8 mouse cellular contexts compared by ENCODE assay signal in genomic region chr4:154299541-154300271, GRCm38 (mm10). TPM values are rescaled to one million over a fixed set of nuclear protein-coding genes. Genes with fewer than 3 reads are reported as not detected.
DNase-seq lines count a peak whose midpoint lies in the region; ATAC-seq and TF ChIP-seq lines count a peak whose summit lies in the region.

No protein-coding gene starts in this region.

- no peak for TF ChIP-seq CTCF in E14TG2a.4 (conservative IDR thresholded peaks at IDR 0.05; ENCODE audit: low read length)

- H3K9ac ChIP-seq in heart, embryonic 15.5 days = peak overlapping the region; percentile 58

- H3K4me2 ChIP-seq in heart, embryonic 15.5 days = peak overlapping the region; percentile 96

- no peaks in the 10 kb centered on the region for H3K9me3 ChIP-seq in E14TG2a.4 (ENCODE audit: low read length)
- no peaks in the 10 kb centered on the region for H3K9me3 ChIP-seq in heart, embryonic 15.5 days (replicated peaks)

- H3K27me3 ChIP-seq in E14TG2a.4 (ENCODE audit: insufficient read depth, low read length) = peaks cover 34% of the 10 kb centered on the region
- H3K27me3 ChIP-seq in heart, embryonic 15.5 days = peaks cover 33% of the 10 kb centered on the region

- 1% methylated on average over 60 of the region's 66 CpGs for WGBS in heart, embryonic 15.5 days

- peaks cover 39% of the 10 kb centered on the region for H3K4me1 ChIP-seq in E14TG2a.4 (replicated peaks; ENCODE audit: low read depth, low read length)
- H3K4me1 ChIP-seq in heart, embryonic 15.5 days (replicated peaks) = peaks cover 20% of the 10 kb centered on the region

- H3K36me3 ChIP-seq in E14TG2a.4 (ENCODE audit: insufficient read depth, low read length) = no peaks in the 10 kb centered on the region
- H3K36me3 ChIP-seq in heart, embryonic 15.5 days = no peaks in the 10 kb centered on the region

- peak; percentile 12 for DNase-seq in Muller cell, postnatal 12 days (ENCODE audit: inconsistent ontology term)
- peak; percentile 89 to 91 for DNase-seq in kidney, postnatal 36 days
- no peak for DNase-seq in adrenal gland, adult 2 months
- DNase-seq in cerebellum, postnatal 4 days (ENCODE audit: low spot score in 2 of 2) = no peak
- no peak for DNase-seq in adrenal gland, adult (ENCODE audit: inconsistent age in 2 of 2, low spot score in 1 of 2)

- H3K27ac ChIP-seq in heart, embryonic 15.5 days = no peak overlapping the region

- 0 out of 2 replicates have a peak, but pooled peaks have one; percentile 39 for ATAC-seq in heart, embryonic 15.5 days (replicated peaks; ENCODE audit: insufficient number of reproducible peaks, insufficient read depth, low FRiP score, low read depth)
- peak; percentile 23; the same call in 1 of the 2 replicates for ATAC-seq in megakaryocyte progenitor cell, adult 5-6 weeks (replicated peaks; ENCODE audit: poor library complexity)

- peak overlapping the region; percentile 83 for H3K4me3 ChIP-seq in E14TG2a.4 (replicated peaks; ENCODE audit: low read length)
- H3K4me3 ChIP-seq in heart, embryonic 15.5 days = peak overlapping the region; percentile 56

RNA-seq across cellular contexts. Expression of gene Arhgef16, which starts 1.8 kb away (rescaled TPM):
- polyA plus RNA-seq in heart, embryonic 15.5 days (2015; fragmentation: Nextera tagmentation; extraction: Ambion mirVana) = 1.8 and 5.7 TPM in 2 replicates
- total RNA-seq in megakaryocyte progenitor cell, adult 5-6 weeks (2015) = not detected in 2 replicates
- not detected in 2 replicates for total RNA-seq in megakaryocyte progenitor cell, adult 5-6 weeks (2017)
- total RNA-seq in adrenal gland, adult 2 months (2021) = under 1 TPM; 0.46 to 0.59 TPM
- polyA plus RNA-seq in adrenal gland, adult 2 months (2012; rRNA removed) = 0.27 and 0.49 TPM in 2 replicates

RNA-seq across cellular contexts. Expression of gene B230104I21Rik, which starts 36.2 kb away (rescaled TPM):
- not detected in 2 replicates for polyA plus RNA-seq in heart, embryonic 15.5 days (2015; fragmentation: Nextera tagmentation; extraction: Ambion mirVana)
- total RNA-seq in megakaryocyte progenitor cell, adult 5-6 weeks (2015) = not detected in 2 replicates
- not detected in 2 replicates for total RNA-seq in megakaryocyte progenitor cell, adult 5-6 weeks (2017)
- total RNA-seq in adrenal gland, adult 2 months (2021) = not detected
- polyA plus RNA-seq in adrenal gland, adult 2 months (2012; rRNA removed) = not detected in 2 replicates

Comparison
In these comparisons a context has a peak if more than half of its experiments do, and no peak if none do; other contexts are left out.
1. DNase-seq: peak in Muller cell, postnatal 12 days (single experiment) and kidney, postnatal 36 days (2 of 2); none in adrenal gland, adult 2 months (single experiment), cerebellum, postnatal 4 days (0 of 2) and adrenal gland, adult (0 of 2).